Mouse (Mus musculus): ENCODE measurements around the gene Ppa1. TPM values are rescaled to one million over a fixed set of nuclear protein-coding genes. Genes with fewer than 3 reads are reported as not detected.

Ppa1 gene
- total and polyA plus RNA-seq, 3 experiments = 178 to 337 (median 249) TPM

DNA sequence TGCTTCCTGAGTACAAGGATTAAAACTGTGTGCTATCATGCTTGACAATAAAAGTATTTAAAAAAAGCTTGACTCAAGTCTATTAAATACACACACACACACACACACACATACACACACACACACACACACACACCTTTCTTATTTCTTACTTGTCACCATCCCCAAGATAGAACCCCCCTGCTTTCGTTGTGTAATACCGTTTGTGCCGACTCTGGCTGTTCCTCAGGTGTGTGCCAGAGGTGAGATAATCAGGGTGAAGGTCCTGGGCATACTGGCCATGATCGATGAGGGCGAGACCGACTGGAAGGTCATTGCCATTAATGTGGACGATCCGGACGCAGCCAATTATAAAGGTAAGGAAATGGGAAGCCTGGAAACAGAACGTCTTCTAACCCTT, 16.8 kb downstream of the Ppa1 start:
- Histone ChIP-seq H3K4me3 (replicated peaks in 1 of 3; ENCODE audit: low read depth in 2 of 3, low read length in 2 of 3, poor library complexity in 1 of 3) (no peak overlapping the region), H3K36me3 (replicated peaks in 1 of 2; ENCODE audit: control insufficient read depth in 1 of 2, insufficient read depth in 1 of 2, low read length in 1 of 2) (peaks cover 54 to 97% of the 10 kb centered on the region in 2 experiments), H3K4me2 (ENCODE audit: insufficient read depth, low read depth, poor library complexity, severe bottlenecking) (no peak overlapping the region), H3K9me3 (replicated peaks; ENCODE audit: low read length) (no peaks in the 10 kb centered on the region), H3K79me2 (replicated peaks; ENCODE audit: control insufficient read depth, extremely low read depth, insufficient read depth, poor library complexity, severe bottlenecking) (no peaks in the 10 kb centered on the region; the same call in 1 of the 2 replicates), H3K4me1 (ENCODE audit: control insufficient read depth in 1 of 2, insufficient read depth in 2 of 2) (no peaks in the 10 kb centered on the region), H3K9ac (ENCODE audit: insufficient read depth, low read depth) (no peak overlapping the region), H3K27ac (ENCODE audit: insufficient read depth, low read depth) (no peak overlapping the region), H3K27me3 (replicated peaks) (no peaks in the 10 kb centered on the region)
- dilution Hi-C loops (cut with MboI; ENCODE audit: extremely low pct_ligation_motif_present, extremely low pct_unique_long_range_greater_than_20kb, low sequenced_read_pairs) (no loop called here), in situ Hi-C loops (cut with MboI; ENCODE audit: low pct_ligation_motif_present, low pct_unique_long_range_greater_than_20kb, low sequenced_read_pairs) (loop anchor here (25.0 kb wide), 1 partner anchor 328 kb away; no protein-coding TSS in a partner anchor)
- no peak for DNase-seq (ENCODE audit: extremely low read depth)
- TF ChIP-seq MAX (IDR thresholded peaks at IDR 0.05; ENCODE audit: low read length) (no peak), RCOR1 (conservative IDR thresholded peaks at IDR 0.05; ENCODE audit: low read depth, low read length) (no peak), ZMIZ1 (IDR thresholded peaks at IDR 0.05; ENCODE audit: low read depth, low read length) (no peak), PAX5 (IDR thresholded peaks at IDR 0.05; ENCODE audit: low read length) (no peak), MYC (IDR thresholded peaks at IDR 0.05; ENCODE audit: low read depth, low read length) (no peak), JUN (IDR thresholded peaks at IDR 0.05; ENCODE audit: insufficient read depth, low read depth, low read length) (no peak), MXI1 (IDR thresholded peaks at IDR 0.05; ENCODE audit: low read depth, low read length) (no peak), UBTF (IDR thresholded peaks at IDR 0.05; ENCODE audit: low read depth, low read length) (no peak), EP300 (IDR thresholded peaks at IDR 0.05; ENCODE audit: low read length) (no peak), RAD21 (IDR thresholded peaks at IDR 0.05; ENCODE audit: low read depth, low read length) (no peak), USF2 (conservative IDR thresholded peaks at IDR 0.05; ENCODE audit: low read depth, low read length) (no peak), SIN3A (IDR thresholded peaks at IDR 0.05; ENCODE audit: low read length) (no peak), POLR2AphosphoS2 (IDR thresholded peaks at IDR 0.05; ENCODE audit: low read depth, low read length) (no peak)

DNA sequence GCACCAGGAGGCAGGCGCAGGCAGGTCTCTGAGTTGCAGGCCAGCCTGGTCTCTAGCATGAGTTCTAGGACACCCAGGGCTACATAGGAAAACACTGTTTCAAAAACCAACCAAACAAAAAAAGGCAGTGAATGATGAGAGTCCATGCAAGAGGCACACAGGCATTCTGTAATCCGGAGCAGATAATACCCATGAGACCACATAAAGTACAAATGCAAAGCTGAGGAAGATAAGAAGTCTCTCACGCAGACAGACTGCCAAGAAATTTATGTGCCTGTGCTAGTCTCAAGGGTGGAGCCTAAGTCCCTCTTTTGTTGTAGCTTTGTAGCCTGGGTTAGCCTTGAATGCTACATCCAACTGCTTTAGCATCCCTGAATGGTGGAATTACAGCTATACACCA, 17.3 kb downstream of the Ppa1 start:
- Histone ChIP-seq H3K4me2 (ENCODE audit: insufficient read depth, low read depth, poor library complexity, severe bottlenecking) (no peak overlapping the region), H3K9ac (ENCODE audit: insufficient read depth, low read depth) (no peak overlapping the region), H3K4me1 (ENCODE audit: control insufficient read depth in 1 of 2, insufficient read depth in 2 of 2) (no peaks in the 10 kb centered on the region), H3K9me3 (replicated peaks; ENCODE audit: low read length) (no peaks in the 10 kb centered on the region), H3K4me3 (replicated peaks in 1 of 3; ENCODE audit: low read depth in 2 of 3, low read length in 2 of 3, poor library complexity in 1 of 3) (no peak overlapping the region), H3K27me3 (replicated peaks) (no peaks in the 10 kb centered on the region), H3K79me2 (replicated peaks; ENCODE audit: control insufficient read depth, extremely low read depth, insufficient read depth, poor library complexity, severe bottlenecking) (no peaks in the 10 kb centered on the region; the same call in 1 of the 2 replicates), H3K27ac (ENCODE audit: insufficient read depth, low read depth) (no peak overlapping the region), H3K36me3 (replicated peaks in 1 of 2; ENCODE audit: control insufficient read depth in 1 of 2, insufficient read depth in 1 of 2, low read length in 1 of 2) (peaks cover 55 to 97% of the 10 kb centered on the region in 2 experiments)
- dilution Hi-C loops (cut with MboI; ENCODE audit: extremely low pct_ligation_motif_present, extremely low pct_unique_long_range_greater_than_20kb, low sequenced_read_pairs) = no loop called here
- no peak for TF ChIP-seq NELFE (IDR thresholded peaks at IDR 0.05; ENCODE audit: low read depth, low read length)
- TF ChIP-seq EP300 (IDR thresholded peaks at IDR 0.05; ENCODE audit: low read length) = no peak
- TF ChIP-seq POLR2AphosphoS2 (IDR thresholded peaks at IDR 0.05; ENCODE audit: low read depth, low read length) = no peak
- no peak for TF ChIP-seq ZNF384 (IDR thresholded peaks at IDR 0.05; ENCODE audit: low read depth, low read length)
- TF ChIP-seq TCF12 (IDR thresholded peaks at IDR 0.05; ENCODE audit: low read depth, low read length) = no peak
- TF ChIP-seq CTCF (conservative IDR thresholded peaks at IDR 0.05 in 1 of 2, IDR thresholded peaks at IDR 0.05 in 1 of 2; ENCODE audit: low read depth in 2 of 2, low read length in 2 of 2) = no peak
- no peak for TF ChIP-seq SIN3A (IDR thresholded peaks at IDR 0.05; ENCODE audit: low read length)
- no peak for TF ChIP-seq RAD21 (IDR thresholded peaks at IDR 0.05; ENCODE audit: low read depth, low read length)
- no peak for DNase-seq (ENCODE audit: extremely low read depth)
- in situ Hi-C loops (cut with MboI; ENCODE audit: low pct_ligation_motif_present, low pct_unique_long_range_greater_than_20kb, low sequenced_read_pairs) = loop anchor here (25.0 kb wide), 1 partner anchor 328 kb away; no protein-coding TSS in a partner anchor

Data from CH12.LX (cell line).